Mouse (Mus musculus): ENCODE results near the gene Fam71e2. TPM values are rescaled to one million over a fixed set of nuclear protein-coding genes. Genes with fewer than 3 reads are reported as not detected.

Gene Fam71e2
- polyA plus RNA-seq, 1 experiment from 2014 or later: not detected

- H3K9ac ChIP-seq (ENCODE audit: low read length): no peak overlapping the region
- H3K4me3 ChIP-seq (ENCODE audit: low read depth, low read length): no peak overlapping the region
- DNase-seq (ENCODE audit: low spot score) (no peak), ATAC-seq (ENCODE audit: low FRiP score, low TSS enrichment) (no peak)
- H3K4me2 ChIP-seq (replicated peaks; ENCODE audit: low read depth): no peak overlapping the region
- WGBS: 74% methylated on average over 4 of the region's 4 CpGs
- no peak for TF ChIP-seq EP300 (optimal IDR thresholded peaks at IDR 0.05)
- no peak for TF ChIP-seq CTCF (IDR thresholded peaks at IDR 0.05; ENCODE audit: low read depth)
- no peaks in the 10 kb centered on the region for H3K27me3 ChIP-seq (ENCODE audit: control insufficient read depth, insufficient read depth, low read length)
- H3K36me3 ChIP-seq (ENCODE audit: control insufficient read depth, insufficient read depth, low read length): peaks cover 11% of the 10 kb centered on the region; the same call in 1 of the 2 replicates
- H3K4me1 ChIP-seq (replicated peaks; ENCODE audit: control insufficient read depth, insufficient read depth): peaks cover 5% of the 10 kb centered on the region
- no peaks in the 10 kb centered on the region for H3K9me3 ChIP-seq (ENCODE audit: control insufficient read depth, low read length)
- no peak overlapping the region for H3K27ac ChIP-seq (replicated peaks)
These were observed 22.8 kb downstream of the Fam71e2 start for GRCm38 (mm10) chr7:4748321-4748720.

DNA sequence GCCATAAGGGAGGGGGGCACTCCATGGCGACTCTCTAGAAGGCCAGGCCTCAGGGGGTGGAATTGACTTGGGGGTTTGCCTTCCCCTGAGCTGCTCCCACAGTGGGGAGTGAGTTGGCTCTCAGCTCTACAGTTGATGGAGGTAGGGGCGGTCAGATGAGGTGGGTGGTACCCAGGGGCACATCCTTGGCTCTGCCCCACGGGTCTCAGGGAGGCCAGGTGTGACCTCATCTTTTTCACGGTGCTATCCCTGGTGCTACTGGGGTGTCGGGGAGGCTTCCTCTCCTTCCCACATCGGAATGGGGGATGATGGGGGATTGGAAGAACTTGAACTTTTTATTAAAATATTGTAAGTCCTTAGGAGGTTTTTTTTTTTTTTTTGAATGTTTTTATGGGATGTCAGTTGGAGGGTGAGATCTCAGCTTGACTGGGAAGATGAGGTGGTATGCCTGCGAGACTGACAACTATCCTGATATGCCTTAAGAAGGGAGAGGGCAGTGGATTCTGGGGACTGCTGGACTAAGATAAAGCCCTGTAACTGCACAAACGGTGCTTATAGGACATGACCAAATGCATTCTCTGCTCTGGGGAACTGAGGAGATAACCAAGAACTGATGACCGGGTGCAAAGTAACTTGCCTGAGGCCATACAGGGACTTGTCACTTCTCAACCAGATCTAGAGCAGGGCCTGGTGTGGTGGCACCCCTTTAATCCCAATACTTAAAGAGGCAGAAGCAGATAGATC lies 23.8 kb downstream of the Fam71e2 start:
- WGBS: 64% methylated on average over 9 of the region's 9 CpGs
- no peak overlapping the region for H3K4me2 ChIP-seq (replicated peaks; ENCODE audit: low read depth)
- peaks cover 11% of the 10 kb centered on the region; the same call in 1 of the 2 replicates for H3K36me3 ChIP-seq (ENCODE audit: control insufficient read depth, insufficient read depth, low read length)
- H3K9me3 ChIP-seq (ENCODE audit: control insufficient read depth, low read length): no peaks in the 10 kb centered on the region
- ATAC-seq (ENCODE audit: low FRiP score, low TSS enrichment) (no peak; the same call in 1 of the 2 replicates), DNase-seq (ENCODE audit: low spot score) (no peak)
- H3K4me3 ChIP-seq (ENCODE audit: low read depth, low read length): no peak overlapping the region
- no peak overlapping the region for H3K27ac ChIP-seq (replicated peaks)
- TF ChIP-seq EP300 (optimal IDR thresholded peaks at IDR 0.05): no peak
- no peak for TF ChIP-seq CTCF (IDR thresholded peaks at IDR 0.05; ENCODE audit: low read depth)
- no peak overlapping the region for H3K9ac ChIP-seq (ENCODE audit: low read length)
- H3K27me3 ChIP-seq (ENCODE audit: control insufficient read depth, insufficient read depth, low read length): no peaks in the 10 kb centered on the region
- peaks cover 5% of the 10 kb centered on the region for H3K4me1 ChIP-seq (replicated peaks; ENCODE audit: control insufficient read depth, insufficient read depth)

DNA sequence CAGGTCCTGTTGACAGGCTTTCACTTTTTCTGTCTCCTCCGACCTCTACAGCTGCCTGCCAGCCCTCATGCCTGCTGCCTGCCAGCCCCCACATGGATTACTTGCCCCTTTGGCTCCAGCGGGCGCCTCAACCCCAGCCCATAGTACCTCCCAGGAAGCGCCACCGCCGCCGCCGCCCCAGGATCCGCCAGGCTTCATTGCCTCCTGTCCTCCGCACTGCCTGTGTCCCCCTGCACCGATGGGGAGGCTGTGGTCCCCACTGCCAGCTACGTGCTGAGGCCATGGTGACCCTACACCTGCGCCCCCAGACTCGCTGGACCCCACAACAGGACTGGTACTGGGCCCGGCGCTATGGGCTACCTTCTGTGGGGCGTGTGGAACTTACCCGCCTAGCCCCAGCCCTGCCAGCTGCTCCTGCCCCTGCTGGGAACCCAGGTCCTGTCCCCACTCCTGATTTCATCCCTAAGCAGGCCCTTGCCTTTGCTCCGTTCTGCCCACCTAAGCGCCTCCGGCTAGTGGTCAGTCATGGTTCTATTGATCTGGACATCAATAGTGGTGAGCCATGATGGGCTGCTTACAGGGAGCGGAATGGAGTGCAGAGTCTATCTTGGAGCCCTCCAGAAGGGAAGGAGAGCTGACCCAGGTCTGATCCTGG lies 24.6 kb downstream of the Fam71e2 start:
- DNase-seq (ENCODE audit: low spot score) (no peak), ATAC-seq (ENCODE audit: low FRiP score, low TSS enrichment) (no peak)
- no peak overlapping the region for H3K4me2 ChIP-seq (replicated peaks; ENCODE audit: low read depth)
- no peaks in the 10 kb centered on the region for H3K4me1 ChIP-seq (replicated peaks; ENCODE audit: control insufficient read depth, insufficient read depth)
- no peak for TF ChIP-seq CTCF (IDR thresholded peaks at IDR 0.05; ENCODE audit: low read depth)
- no peak for TF ChIP-seq EP300 (optimal IDR thresholded peaks at IDR 0.05)
- H3K9me3 ChIP-seq (ENCODE audit: control insufficient read depth, low read length): no peaks in the 10 kb centered on the region
- H3K9ac ChIP-seq (ENCODE audit: low read length): no peak overlapping the region
- H3K27me3 ChIP-seq (ENCODE audit: control insufficient read depth, insufficient read depth, low read length): no peaks in the 10 kb centered on the region
- H3K36me3 ChIP-seq (ENCODE audit: control insufficient read depth, insufficient read depth, low read length): peaks cover 11% of the 10 kb centered on the region; the same call in 1 of the 2 replicates
- 86% methylated on average over 22 of the region's 22 CpGs for WGBS
- no peak overlapping the region for H3K4me3 ChIP-seq (ENCODE audit: low read depth, low read length)
- no peak overlapping the region for H3K27ac ChIP-seq (replicated peaks)

DNA sequence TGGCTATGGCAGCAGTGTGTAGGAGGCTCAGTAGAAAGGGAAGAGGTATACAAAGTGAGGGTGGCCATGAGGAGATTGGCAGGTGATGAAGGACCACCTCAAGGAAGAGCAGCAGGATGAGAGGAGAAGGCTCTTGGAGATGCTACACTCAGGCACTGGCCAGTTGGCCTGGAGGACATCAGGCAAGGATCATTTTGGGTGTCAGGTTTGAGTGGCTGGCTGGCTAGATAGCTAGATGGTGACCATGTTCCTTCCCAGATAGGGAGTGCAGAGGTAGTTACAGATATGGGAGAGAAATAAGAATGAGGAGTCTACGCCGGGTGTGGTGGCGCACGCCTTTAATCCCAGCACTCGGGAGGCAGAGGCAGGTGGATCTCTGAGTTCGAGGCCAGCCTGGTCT lies 26.2 kb downstream of the Fam71e2 start:
- WGBS: 98% methylated on average over 5 of the region's 6 CpGs
- TF ChIP-seq CTCF (IDR thresholded peaks at IDR 0.05; ENCODE audit: low read depth) (no peak), EP300 (optimal IDR thresholded peaks at IDR 0.05) (no peak)
- H3K27me3 ChIP-seq (ENCODE audit: control insufficient read depth, insufficient read depth, low read length): no peaks in the 10 kb centered on the region
- no peak overlapping the region for H3K9ac ChIP-seq (ENCODE audit: low read length)
- no peaks in the 10 kb centered on the region for H3K9me3 ChIP-seq (ENCODE audit: control insufficient read depth, low read length)
- no peak overlapping the region for H3K27ac ChIP-seq (replicated peaks)
- no peak overlapping the region for H3K4me3 ChIP-seq (ENCODE audit: low read depth, low read length)
- ATAC-seq (ENCODE audit: low FRiP score, low TSS enrichment) (no peak), DNase-seq (ENCODE audit: low spot score) (no peak)
- 0 out of 2 replicates have a peak, but pooled peaks cover 2% of the 10 kb centered on the region for H3K4me1 ChIP-seq (replicated peaks; ENCODE audit: control insufficient read depth, insufficient read depth)
- no peak overlapping the region for H3K4me2 ChIP-seq (replicated peaks; ENCODE audit: low read depth)
- peaks cover 11% of the 10 kb centered on the region; the same call in 1 of the 2 replicates for H3K36me3 ChIP-seq (ENCODE audit: control insufficient read depth, insufficient read depth, low read length)

GRCm38 (mm10) chr7:4743354-4743753 lies 27.7 kb downstream of the Fam71e2 start:
- ATAC-seq (ENCODE audit: low FRiP score, low TSS enrichment) (no peak), DNase-seq (ENCODE audit: low spot score) (no peak)
- Histone ChIP-seq H3K4me3 (ENCODE audit: low read depth, low read length) (no peak overlapping the region), H3K9ac (ENCODE audit: low read length) (no peak overlapping the region), H3K36me3 (ENCODE audit: control insufficient read depth, insufficient read depth, low read length) (peaks cover 11% of the 10 kb centered on the region; the same call in 1 of the 2 replicates), H3K27ac (replicated peaks) (no peak overlapping the region), H3K4me1 (replicated peaks; ENCODE audit: control insufficient read depth, insufficient read depth) (0 out of 2 replicates have a peak, but pooled peaks cover 2% of the 10 kb centered on the region), H3K9me3 (ENCODE audit: control insufficient read depth, low read length) (no peaks in the 10 kb centered on the region), H3K27me3 (ENCODE audit: control insufficient read depth, insufficient read depth, low read length) (no peaks in the 10 kb centered on the region), H3K4me2 (replicated peaks; ENCODE audit: low read depth) (no peak overlapping the region)
- 44% methylated on average over 2 of the region's 2 CpGs for WGBS
- TF ChIP-seq EP300 (optimal IDR thresholded peaks at IDR 0.05) (no peak), CTCF (IDR thresholded peaks at IDR 0.05; ENCODE audit: low read depth) (no peak)

DNA sequence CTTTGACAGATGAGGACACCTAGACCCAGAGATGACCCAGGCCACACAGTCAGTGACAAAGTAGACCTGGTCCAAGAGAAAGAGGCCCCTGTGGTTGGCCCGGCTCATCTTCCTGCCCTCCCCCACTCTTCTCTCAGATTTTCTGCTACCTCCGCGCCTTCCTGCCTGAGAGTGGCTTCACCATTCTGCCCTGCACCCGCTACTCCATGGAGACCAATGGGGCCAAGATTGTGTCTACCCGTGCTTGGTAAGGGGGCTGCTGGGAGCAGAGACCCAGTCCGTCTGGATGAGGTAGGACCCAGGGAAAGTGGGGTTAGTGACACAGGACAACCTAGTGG lies 28.7 kb downstream of the Fam71e2 start:
- ATAC-seq (ENCODE audit: low FRiP score, low TSS enrichment): no peak
- no peak for DNase-seq (ENCODE audit: low spot score)
- no peaks in the 10 kb centered on the region for H3K9me3 ChIP-seq (ENCODE audit: control insufficient read depth, low read length)
- peaks cover 11% of the 10 kb centered on the region; the same call in 1 of the 2 replicates for H3K36me3 ChIP-seq (ENCODE audit: control insufficient read depth, insufficient read depth, low read length)
- TF ChIP-seq CTCF (IDR thresholded peaks at IDR 0.05; ENCODE audit: low read depth) (no peak), EP300 (optimal IDR thresholded peaks at IDR 0.05) (no peak)
- no peak overlapping the region for H3K4me2 ChIP-seq (replicated peaks; ENCODE audit: low read depth)
- 86% methylated on average over 6 of the region's 6 CpGs for WGBS
- H3K4me1 ChIP-seq (replicated peaks; ENCODE audit: control insufficient read depth, insufficient read depth): 0 out of 2 replicates have a peak, but pooled peaks cover 2% of the 10 kb centered on the region
- no peak overlapping the region for H3K9ac ChIP-seq (ENCODE audit: low read length)
- H3K27me3 ChIP-seq (ENCODE audit: control insufficient read depth, insufficient read depth, low read length): no peaks in the 10 kb centered on the region
- no peak overlapping the region for H3K4me3 ChIP-seq (ENCODE audit: low read depth, low read length)
- H3K27ac ChIP-seq (replicated peaks): no peak overlapping the region
